Mouse (Mus musculus): ENCODE measurements at regions not wholly inside any gene's neighbourhood (a gene's known extent, or its start where the extent isn't known, plus 50 kb on each side); places are given as distances from the start of the nearest gene placed in this dataset.

- Histone ChIP-seq H3K9ac (replicated peaks; ENCODE audit: low read depth, low read length) (no peak overlapping the region), H3K4me2 (ENCODE audit: low read depth, low read length) (no peak overlapping the region), H3K9me3 (replicated peaks; ENCODE audit: control insufficient read depth, low read length) (no peaks in the 10 kb centered on the region), H3K27ac (ENCODE audit: low read depth) (no peak overlapping the region), H3K36me3 (replicated peaks; ENCODE audit: control insufficient read depth, insufficient read depth, low read length) (no peaks in the 10 kb centered on the region), H3K27me3 (ENCODE audit: control insufficient read depth, insufficient read depth, low read length) (no peaks in the 10 kb centered on the region), H3K4me3 (ENCODE audit: low read depth, low read length) (no peak overlapping the region), H3K4me1 (ENCODE audit: control insufficient read depth, insufficient read depth) (no peaks in the 10 kb centered on the region)
- no peak for TF ChIP-seq CTCF (IDR thresholded peaks at IDR 0.05; ENCODE audit: low read depth)
- WGBS = 75% methylated on average over 4 of the region's 4 CpGs
- no peak for ATAC-seq (ENCODE audit: insufficient read depth, low read depth)
- no peak for DNase-seq (ENCODE audit: low spot score)
Observed at GRCm38 (mm10) chr9:14108798-14109197, 166.1 kb upstream of the Sesn3 start.

GRCm38 (mm10) chr9:14109492-14109891 lies 165.4 kb upstream of the Sesn3 start:
- H3K27me3 ChIP-seq (ENCODE audit: control insufficient read depth, insufficient read depth, low read length) = no peaks in the 10 kb centered on the region
- H3K4me3 ChIP-seq (ENCODE audit: low read depth, low read length) = no peak overlapping the region
- ATAC-seq (ENCODE audit: insufficient read depth, low read depth) (no peak), DNase-seq (ENCODE audit: low spot score) (no peak)
- no peaks in the 10 kb centered on the region for H3K4me1 ChIP-seq (ENCODE audit: control insufficient read depth, insufficient read depth)
- no peaks in the 10 kb centered on the region for H3K9me3 ChIP-seq (replicated peaks; ENCODE audit: control insufficient read depth, low read length)
- no peak overlapping the region for H3K27ac ChIP-seq (ENCODE audit: low read depth)
- no peak for TF ChIP-seq CTCF (IDR thresholded peaks at IDR 0.05; ENCODE audit: low read depth)
- no peaks in the 10 kb centered on the region for H3K36me3 ChIP-seq (replicated peaks; ENCODE audit: control insufficient read depth, insufficient read depth, low read length)
- no peak overlapping the region for H3K4me2 ChIP-seq (ENCODE audit: low read depth, low read length)
- WGBS = 75% methylated on average over 4 of the region's 4 CpGs
- no peak overlapping the region for H3K9ac ChIP-seq (replicated peaks; ENCODE audit: low read depth, low read length)

- TF ChIP-seq EP300 (IDR thresholded peaks at IDR 0.05; ENCODE audit: low read depth) (no peak), CTCF (IDR thresholded peaks at IDR 0.05; ENCODE audit: low read depth) (no peak)
- no peak for ATAC-seq (ENCODE audit: insufficient read depth, low read depth)
- WGBS = 53% methylated on average over 2 of the region's 2 CpGs
Observed at GRCm38 (mm10) chr9:14111713-14112112, 163.2 kb upstream of the Sesn3 start.

GRCm38 (mm10) chr9:14115521-14115920 lies 159.3 kb upstream of the Sesn3 start:
- Histone ChIP-seq H3K4me3 (ENCODE audit: low read depth, low read length) (no peak overlapping the region), H3K4me1 (ENCODE audit: control insufficient read depth, insufficient read depth) (no peaks in the 10 kb centered on the region), H3K9me3 (replicated peaks; ENCODE audit: control insufficient read depth, low read length) (no peaks in the 10 kb centered on the region), H3K27me3 (ENCODE audit: control insufficient read depth, insufficient read depth, low read length) (no peaks in the 10 kb centered on the region), H3K9ac (replicated peaks; ENCODE audit: low read depth, low read length) (no peak overlapping the region), H3K27ac (ENCODE audit: low read depth) (no peak overlapping the region), H3K36me3 (replicated peaks; ENCODE audit: control insufficient read depth, insufficient read depth, low read length) (no peaks in the 10 kb centered on the region), H3K4me2 (ENCODE audit: low read depth, low read length) (no peak overlapping the region)
- ATAC-seq (ENCODE audit: insufficient read depth, low read depth) (no peak), DNase-seq (ENCODE audit: low spot score) (no peak)
- 29% methylated on average over 3 of the region's 3 CpGs for WGBS
- no peak for TF ChIP-seq EP300 (IDR thresholded peaks at IDR 0.05; ENCODE audit: low read depth)
- TF ChIP-seq CTCF (IDR thresholded peaks at IDR 0.05; ENCODE audit: low read depth) = no peak

More at GRCm38 (mm10) chr9:14111713-14112112, 163.2 kb upstream of the Sesn3 start:
- no peaks in the 10 kb centered on the region for H3K36me3 ChIP-seq (replicated peaks; ENCODE audit: control insufficient read depth, insufficient read depth, low read length)
- no peak overlapping the region for H3K9ac ChIP-seq (replicated peaks; ENCODE audit: low read depth, low read length)
- H3K27me3 ChIP-seq (ENCODE audit: control insufficient read depth, insufficient read depth, low read length) = no peaks in the 10 kb centered on the region
- no peak overlapping the region for H3K4me2 ChIP-seq (ENCODE audit: low read depth, low read length)
- no peak overlapping the region for H3K27ac ChIP-seq (ENCODE audit: low read depth)
- no peak overlapping the region for H3K4me3 ChIP-seq (ENCODE audit: low read depth, low read length)
- H3K9me3 ChIP-seq (replicated peaks; ENCODE audit: control insufficient read depth, low read length) = no peaks in the 10 kb centered on the region
- DNase-seq (ENCODE audit: low spot score) = no peak
- no peaks in the 10 kb centered on the region for H3K4me1 ChIP-seq (ENCODE audit: control insufficient read depth, insufficient read depth)

GRCm38 (mm10) chr9:14116097-14116840 lies 158.6 kb upstream of the Sesn3 start:
- no peak overlapping the region for H3K27ac ChIP-seq (ENCODE audit: low read depth)
- H3K36me3 ChIP-seq (replicated peaks; ENCODE audit: control insufficient read depth, insufficient read depth, low read length) = no peaks in the 10 kb centered on the region
- DNase-seq (ENCODE audit: low spot score) (no peak), ATAC-seq (ENCODE audit: insufficient read depth, low read depth) (no peak)
- 75% methylated on average over 8 of the region's 8 CpGs for WGBS
- TF ChIP-seq EP300 (IDR thresholded peaks at IDR 0.05; ENCODE audit: low read depth) (no peak), CTCF (IDR thresholded peaks at IDR 0.05; ENCODE audit: low read depth) (no peak)
- no peaks in the 10 kb centered on the region for H3K9me3 ChIP-seq (replicated peaks; ENCODE audit: control insufficient read depth, low read length)
- H3K4me2 ChIP-seq (ENCODE audit: low read depth, low read length) = no peak overlapping the region
- H3K9ac ChIP-seq (replicated peaks; ENCODE audit: low read depth, low read length) = no peak overlapping the region
- no peaks in the 10 kb centered on the region for H3K4me1 ChIP-seq (ENCODE audit: control insufficient read depth, insufficient read depth)
- H3K27me3 ChIP-seq (ENCODE audit: control insufficient read depth, insufficient read depth, low read length) = no peaks in the 10 kb centered on the region
- H3K4me3 ChIP-seq (ENCODE audit: low read depth, low read length) = no peak overlapping the region

- TF ChIP-seq CTCF (IDR thresholded peaks at IDR 0.05; ENCODE audit: low read depth) (no peak), EP300 (IDR thresholded peaks at IDR 0.05; ENCODE audit: low read depth) (no peak)
- no peak for DNase-seq (ENCODE audit: low spot score)
- ATAC-seq (ENCODE audit: insufficient read depth, low read depth) = no peak
- Histone ChIP-seq H3K9me3 (replicated peaks; ENCODE audit: control insufficient read depth, low read length) (0 out of 2 replicates have a peak, but pooled peaks cover 5% of the 10 kb centered on the region), H3K4me2 (ENCODE audit: low read depth, low read length) (no peak overlapping the region), H3K4me1 (ENCODE audit: control insufficient read depth, insufficient read depth) (no peaks in the 10 kb centered on the region), H3K4me3 (ENCODE audit: low read depth, low read length) (no peak overlapping the region), H3K27me3 (ENCODE audit: control insufficient read depth, insufficient read depth, low read length) (no peaks in the 10 kb centered on the region), H3K9ac (replicated peaks; ENCODE audit: low read depth, low read length) (no peak overlapping the region), H3K36me3 (replicated peaks; ENCODE audit: control insufficient read depth, insufficient read depth, low read length) (no peaks in the 10 kb centered on the region), H3K27ac (ENCODE audit: low read depth) (no peak overlapping the region)
- WGBS = 48% methylated on average over 5 of the region's 5 CpGs
Observed at GRCm38 (mm10) chr9:14133372-14133771, 141.5 kb upstream of the Sesn3 start.
